Mouse (Mus musculus): ENCODE results near the gene Lsamp. TPM values are rescaled to one million over a fixed set of nuclear protein-coding genes. Genes with fewer than 3 reads are reported as not detected.

The Lsamp gene
- polyA plus RNA-seq, 1 experiment from 2014 or later = 1.5 TPM

- no peak overlapping the region for H3K4me2 ChIP-seq (replicated peaks; ENCODE audit: low read depth)
- no peak for ATAC-seq
- H3K9me3 ChIP-seq (ENCODE audit: control insufficient read depth) = no peaks in the 10 kb centered on the region
- H3K27me3 ChIP-seq (replicated peaks; ENCODE audit: control insufficient read depth, insufficient read depth, low read length) = no peaks in the 10 kb centered on the region
- H3K9ac ChIP-seq (ENCODE audit: low read depth, low read length) = no peak overlapping the region
- no peak overlapping the region for H3K27ac ChIP-seq (ENCODE audit: low read depth, low read length)
- no peak for TF ChIP-seq CTCF (IDR thresholded peaks at IDR 0.05; ENCODE audit: low read depth)
- WGBS = 57% methylated on average over 5 of the region's 5 CpGs
- no peaks in the 10 kb centered on the region for H3K4me1 ChIP-seq (replicated peaks; ENCODE audit: control insufficient read depth, insufficient read depth, low read length)
- H3K4me3 ChIP-seq (ENCODE audit: low read depth, low read length) = no peak overlapping the region
- H3K36me3 ChIP-seq (ENCODE audit: control insufficient read depth, insufficient read depth) = no peaks in the 10 kb centered on the region
Observed at GRCm38 (mm10) chr16:40228627-40229026, 244.5 kb downstream of the Lsamp start.

DNA sequence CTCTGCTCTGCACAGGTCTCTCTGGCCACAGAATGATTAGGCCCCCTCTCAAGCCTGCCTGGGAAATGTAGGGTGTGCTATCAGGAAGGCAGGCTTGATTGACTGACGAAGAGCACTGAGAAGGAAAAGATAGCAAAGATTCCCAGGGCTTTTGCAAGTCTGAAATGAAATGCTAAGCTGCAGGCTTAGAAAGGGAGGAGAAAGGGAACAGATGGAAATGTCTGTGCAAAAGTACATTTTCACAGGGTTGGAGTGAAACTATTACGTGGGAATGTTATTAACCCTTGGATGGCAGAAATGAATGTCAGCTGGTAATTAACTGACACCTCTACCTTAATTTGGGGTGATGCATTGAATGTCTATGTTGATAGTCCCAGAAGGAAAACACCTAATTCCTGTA lies 248.9 kb downstream of the Lsamp start:
- 59% methylated on average over 2 of the region's 2 CpGs for WGBS
- Histone ChIP-seq H3K4me3 (ENCODE audit: low read depth, low read length) (no peak overlapping the region), H3K4me1 (replicated peaks; ENCODE audit: control insufficient read depth, insufficient read depth, low read length) (no peaks in the 10 kb centered on the region), H3K27ac (ENCODE audit: low read depth, low read length) (no peak overlapping the region), H3K36me3 (ENCODE audit: control insufficient read depth, insufficient read depth) (no peaks in the 10 kb centered on the region), H3K27me3 (replicated peaks; ENCODE audit: control insufficient read depth, insufficient read depth, low read length) (no peaks in the 10 kb centered on the region), H3K4me2 (replicated peaks; ENCODE audit: low read depth) (no peak overlapping the region), H3K9ac (ENCODE audit: low read depth, low read length) (no peak overlapping the region), H3K9me3 (ENCODE audit: control insufficient read depth) (no peaks in the 10 kb centered on the region)
- TF ChIP-seq CTCF (IDR thresholded peaks at IDR 0.05; ENCODE audit: low read depth) = no peak
- ATAC-seq = no peak

DNA sequence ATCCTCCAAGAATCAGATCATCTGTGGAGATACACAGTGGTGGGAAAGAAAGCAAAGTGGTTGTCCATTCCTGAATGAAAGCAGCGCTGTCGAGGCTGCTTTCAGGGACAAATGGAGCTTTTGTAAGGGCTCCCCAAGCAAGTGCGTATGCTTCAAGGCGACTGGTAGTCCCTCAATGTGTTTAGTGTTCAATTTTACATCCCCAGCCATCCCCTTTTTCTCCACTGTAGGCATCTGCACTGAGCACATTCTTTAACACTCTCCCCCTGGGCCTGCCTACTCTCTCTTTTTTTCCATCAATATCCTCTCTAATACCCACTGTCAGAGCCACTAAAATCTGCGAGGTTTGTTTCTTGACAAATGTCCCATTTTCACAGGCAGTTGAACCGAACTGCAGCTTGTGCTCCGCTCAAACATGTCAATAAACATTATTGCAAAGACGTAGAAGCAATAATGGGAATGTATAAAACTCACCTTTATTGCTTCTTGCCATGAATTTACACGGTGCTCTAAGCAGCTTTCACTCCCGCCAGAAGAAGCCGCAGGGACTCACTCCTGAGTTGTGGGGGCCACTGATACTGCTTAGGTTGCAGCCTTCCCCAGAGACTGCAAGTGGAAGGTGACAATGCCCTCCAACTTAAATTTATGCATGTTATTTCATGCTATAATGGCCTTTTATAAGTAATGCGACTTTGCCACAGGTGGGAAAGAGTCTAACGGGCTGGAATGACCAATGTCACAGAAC lies 250.2 kb downstream of the Lsamp start:
- H3K4me2 ChIP-seq (replicated peaks; ENCODE audit: low read depth) = no peak overlapping the region
- no peak overlapping the region for H3K9ac ChIP-seq (ENCODE audit: low read depth, low read length)
- no peak overlapping the region for H3K27ac ChIP-seq (ENCODE audit: low read depth, low read length)
- H3K4me3 ChIP-seq (ENCODE audit: low read depth, low read length) = no peak overlapping the region
- no peaks in the 10 kb centered on the region for H3K4me1 ChIP-seq (replicated peaks; ENCODE audit: control insufficient read depth, insufficient read depth, low read length)
- H3K9me3 ChIP-seq (ENCODE audit: control insufficient read depth) = no peaks in the 10 kb centered on the region
- WGBS = 78% methylated on average over 13 of the region's 13 CpGs
- no peak for TF ChIP-seq CTCF (IDR thresholded peaks at IDR 0.05; ENCODE audit: low read depth)
- no peak for ATAC-seq
- H3K27me3 ChIP-seq (replicated peaks; ENCODE audit: control insufficient read depth, insufficient read depth, low read length) = no peaks in the 10 kb centered on the region
- no peaks in the 10 kb centered on the region for H3K36me3 ChIP-seq (ENCODE audit: control insufficient read depth, insufficient read depth)

DNA sequence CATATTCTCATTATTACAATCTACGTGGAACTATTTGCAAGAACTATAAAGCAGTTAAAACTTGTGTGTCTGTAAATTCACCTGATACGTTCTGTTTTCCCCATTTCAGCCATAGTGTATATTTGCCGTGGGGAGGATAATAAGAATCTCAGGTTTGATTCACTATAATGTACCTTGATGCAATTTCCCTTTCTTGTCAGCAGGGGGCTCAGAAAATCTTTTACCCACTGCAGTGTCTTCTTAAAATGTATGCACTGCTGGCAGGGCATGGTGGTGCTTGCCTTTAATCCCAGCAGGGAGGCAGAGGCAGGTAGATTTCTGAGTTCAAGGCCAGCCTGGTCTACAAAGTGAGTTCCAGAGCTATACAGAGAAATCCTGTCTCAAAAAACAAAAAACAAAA lies 287.7 kb downstream of the Lsamp start:
- Histone ChIP-seq H3K27ac (ENCODE audit: low read depth, low read length) (no peak overlapping the region), H3K4me1 (replicated peaks; ENCODE audit: control insufficient read depth, insufficient read depth, low read length) (no peaks in the 10 kb centered on the region), H3K9me3 (ENCODE audit: control insufficient read depth) (no peaks in the 10 kb centered on the region), H3K9ac (ENCODE audit: low read depth, low read length) (no peak overlapping the region), H3K36me3 (ENCODE audit: control insufficient read depth, insufficient read depth) (no peaks in the 10 kb centered on the region), H3K4me3 (ENCODE audit: low read depth, low read length) (no peak overlapping the region), H3K27me3 (replicated peaks; ENCODE audit: control insufficient read depth, insufficient read depth, low read length) (no peaks in the 10 kb centered on the region), H3K4me2 (replicated peaks; ENCODE audit: low read depth) (no peak overlapping the region)
- peak; percentile 50 for TF ChIP-seq CTCF (IDR thresholded peaks at IDR 0.05; ENCODE audit: low read depth)
- no peak for ATAC-seq
- 79% methylated on average over 3 of the region's 3 CpGs for WGBS

GRCm38 (mm10) chr16:40290132-40290531 lies 306.0 kb downstream of the Lsamp start:
- H3K36me3 ChIP-seq (ENCODE audit: control insufficient read depth, insufficient read depth) = no peaks in the 10 kb centered on the region
- no peaks in the 10 kb centered on the region for H3K9me3 ChIP-seq (ENCODE audit: control insufficient read depth)
- no peak for TF ChIP-seq CTCF (IDR thresholded peaks at IDR 0.05; ENCODE audit: low read depth)
- WGBS = 66% methylated on average over 4 of the region's 4 CpGs
- no peak overlapping the region for H3K27ac ChIP-seq (ENCODE audit: low read depth, low read length)
- H3K4me3 ChIP-seq (ENCODE audit: low read depth, low read length) = no peak overlapping the region
- no peak overlapping the region for H3K9ac ChIP-seq (ENCODE audit: low read depth, low read length)
- ATAC-seq = no peak
- H3K27me3 ChIP-seq (replicated peaks; ENCODE audit: control insufficient read depth, insufficient read depth, low read length) = no peaks in the 10 kb centered on the region
- H3K4me2 ChIP-seq (replicated peaks; ENCODE audit: low read depth) = no peak overlapping the region
- no peaks in the 10 kb centered on the region for H3K4me1 ChIP-seq (replicated peaks; ENCODE audit: control insufficient read depth, insufficient read depth, low read length)

GRCm38 (mm10) chr16:40294296-40294882 lies 310.2 kb downstream of the Lsamp start:
- H3K27me3 ChIP-seq (replicated peaks; ENCODE audit: control insufficient read depth, insufficient read depth, low read length) = no peaks in the 10 kb centered on the region
- H3K9ac ChIP-seq (ENCODE audit: low read depth, low read length) = no peak overlapping the region
- no peaks in the 10 kb centered on the region for H3K4me1 ChIP-seq (replicated peaks; ENCODE audit: control insufficient read depth, insufficient read depth, low read length)
- H3K27ac ChIP-seq (ENCODE audit: low read depth, low read length) = no peak overlapping the region
- no peaks in the 10 kb centered on the region for H3K9me3 ChIP-seq (ENCODE audit: control insufficient read depth)
- no peak for TF ChIP-seq CTCF (IDR thresholded peaks at IDR 0.05; ENCODE audit: low read depth)
- ATAC-seq = no peak
- H3K4me3 ChIP-seq (ENCODE audit: low read depth, low read length) = no peak overlapping the region
- no peak overlapping the region for H3K4me2 ChIP-seq (replicated peaks; ENCODE audit: low read depth)
- H3K36me3 ChIP-seq (ENCODE audit: control insufficient read depth, insufficient read depth) = no peaks in the 10 kb centered on the region
- 78% methylated on average over 4 of the region's 4 CpGs for WGBS
